8 mouse cellular contexts compared by ENCODE assay signal in genomic region chr6:108661412-108661811, GRCm38 (mm10). TPM values are rescaled to one million over a fixed set of nuclear protein-coding genes. Genes with fewer than 3 reads are reported as not detected.
DNase-seq lines count a peak whose midpoint lies in the region; ATAC-seq lines count a peak whose summit lies in the region.

No protein-coding gene starts in this region.

- peak; percentile 31 for ATAC-seq in activated CD4-positive, CD25-positive, alpha-beta regulatory T cell, adult 4 months
- no peak for ATAC-seq in intestine, embryonic 15.5 days

- peaks cover 12% of the 10 kb centered on the region for H3K36me3 ChIP-seq in intestine, embryonic 15.5 days

- H3K27me3 ChIP-seq in intestine, embryonic 15.5 days (replicated peaks) = no peaks in the 10 kb centered on the region

- peak overlapping the region; percentile 64 for H3K4me3 ChIP-seq in intestine, embryonic 15.5 days (replicated peaks)

- intact Hi-C loops in left cerebral cortex, postnatal 25 days (cut with DNase I) = loop anchor here (2.0 kb wide), 1 partner anchor 75 kb away; no protein-coding TSS in a partner anchor

- H3K4me1 ChIP-seq in intestine, embryonic 15.5 days (replicated peaks) = peaks cover 23% of the 10 kb centered on the region

- H3K4me2 ChIP-seq in intestine, embryonic 15.5 days (replicated peaks) = peak overlapping the region; percentile 82

- peak; percentile 69 for DNase-seq in embryo, embryonic 10 days (ENCODE audit: low spot score)
- DNase-seq in gastrocnemius, postnatal 25 days = peak; percentile 87
- DNase-seq in left cerebral cortex, postnatal 25 days (ENCODE audit: low spot score in 2 of 2) = peak; percentile 93 to 94
- DNase-seq in mesoderm, embryonic 11.5 days (ENCODE audit: low read depth, low spot score) = peak; percentile 80
- DNase-seq in right cerebral cortex, postnatal 36 days (ENCODE audit: low spot score in 2 of 2) = peak; percentile 83
- peak; percentile 81 to 94 for DNase-seq in urinary bladder, postnatal 4 days (ENCODE audit: low spot score in 2 of 2)

- under 1% methylated on average over 17 of the region's 17 CpGs for WGBS in intestine, embryonic 15.5 days

- H3K27ac ChIP-seq in intestine, embryonic 15.5 days = peak overlapping the region; percentile 99

- peak overlapping the region; percentile 62 for H3K9ac ChIP-seq in intestine, embryonic 15.5 days

- H3K9me3 ChIP-seq in intestine, embryonic 15.5 days = no peaks in the 10 kb centered on the region

RNA-seq across cellular contexts. Expression of gene Bhlhe40, which starts 1.0 kb away (rescaled TPM):
- polyA plus RNA-seq in activated CD4-positive, CD25-positive, alpha-beta regulatory T cell, adult 4 months (2017; shearing (Covaris generic)) = 100 to 1,000 TPM in 1 of 2 experiments, 10 to 100 TPM in 1; 73.9 to 107 TPM
- total RNA-seq in gastrocnemius, postnatal 25 days (2021) = 10 to 100 TPM; 61.9 to 69.2 TPM
- polyA plus RNA-seq in intestine, embryonic 15.5 days (2015; fragmentation: Nextera tagmentation; extraction: Ambion mirVana) = 46.4 and 50.1 TPM in 2 replicates
- total RNA-seq in left cerebral cortex, postnatal 25 days (2021) = 100 to 1,000 TPM in 1 of 2 experiments, 10 to 100 TPM in 1; 78.2 to 102 TPM
